Comparison of ENCODE assay signal across 23 mouse cellular contexts in the genomic region with DNA sequence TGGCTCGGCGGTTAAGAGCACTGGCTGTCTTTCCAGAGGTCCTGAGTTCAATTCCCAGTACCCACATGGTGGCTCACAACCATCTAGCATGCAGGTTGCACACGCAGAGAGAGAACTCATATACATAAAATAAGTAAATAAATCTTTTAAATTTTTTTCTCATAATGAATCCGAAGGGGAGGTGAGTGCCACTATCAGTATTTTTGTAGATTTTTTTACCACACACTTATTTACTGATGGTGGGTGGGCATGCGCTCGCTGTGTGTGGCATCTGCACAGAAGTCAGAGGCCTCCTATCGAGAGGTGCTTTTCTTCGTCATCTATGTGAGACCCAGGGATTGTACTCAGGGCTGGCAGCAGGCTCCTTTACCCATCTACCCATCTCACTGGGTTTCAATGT. TPM values are rescaled to one million over a fixed set of nuclear protein-coding genes. Genes with fewer than 3 reads are reported as not detected.
DNase-seq lines count a peak whose midpoint lies in the region; ATAC-seq lines count a peak whose summit lies in the region.
"Had no signal": no experiment of that assay in that cellular context is flagged by ENCODE, and none has a peak within 500 bp of the region (broad histone marks: within the 10 kb centered on the region; RNA-seq: fewer than 3 reads in every experiment).

No protein-coding gene starts in this region.

- no peak for ATAC-seq in cerebellum, adult (ENCODE audit: insufficient number of reproducible peaks, low FRiP score, low TSS enrichment)
- ATAC-seq in midbrain, embryonic 11.5 days (ENCODE audit: low FRiP score) = no peak
- no peak for ATAC-seq in midbrain, embryonic 16.5 days
- ATAC-seq: forebrain, embryonic 14.5 days; forebrain, embryonic 16.5 days had no signal

- no peaks in the 10 kb centered on the region for H3K9me3 ChIP-seq in midbrain, embryonic 11.5 days (ENCODE audit: control insufficient read depth, low read length)
- no peaks in the 10 kb centered on the region for H3K9me3 ChIP-seq in midbrain, embryonic 16.5 days (replicated peaks; ENCODE audit: control insufficient read depth, low read length, poor library complexity, severe bottlenecking)
- H3K9me3 ChIP-seq: embryonic facial prominence, embryonic 13.5 days; embryonic facial prominence, embryonic 15.5 days; forebrain, embryonic 10.5 days; forebrain, embryonic 12.5 days had no signal

- H3K27me3 ChIP-seq in midbrain, embryonic 11.5 days (ENCODE audit: control insufficient read depth, insufficient read depth, low read length) = 0 out of 2 replicates have a peak, but pooled peaks cover under 1% of the 10 kb centered on the region
- no peaks in the 10 kb centered on the region for H3K27me3 ChIP-seq in midbrain, embryonic 16.5 days (ENCODE audit: control insufficient read depth, insufficient read depth, low read depth, low read length)
- H3K27me3 ChIP-seq: embryonic facial prominence, embryonic 15.5 days had no signal

- peak; percentile 50 for DNase-seq in cerebellum, adult 9-11 months
- DNase-seq in kidney, adult 9 months = peak; percentile 12
- no peak for DNase-seq in kidney, postnatal 10 days
- DNase-seq in midbrain, embryonic 11.5 days (ENCODE audit: low spot score, missing footprints) = peak; percentile 74
- DNase-seq: adrenal gland, adult 2 months; adrenal gland, postnatal 10 days; adrenal gland, postnatal 25 days; cerebellum, adult 8-10 months; cerebellum, postnatal 14 days; cerebellum, postnatal 36 days; embryo, embryonic 11 days had no signal

- no peak overlapping the region for H3K4me3 ChIP-seq in midbrain, embryonic 11.5 days (ENCODE audit: low read depth, low read length)
- no peak overlapping the region for H3K4me3 ChIP-seq in midbrain, embryonic 16.5 days (ENCODE audit: low read depth, low read length)
- H3K4me3 ChIP-seq: embryonic facial prominence, embryonic 13.5 days; embryonic facial prominence, embryonic 15.5 days; erythroblast, embryonic 14.5 days; forebrain, embryonic 10.5 days; forebrain, embryonic 12.5 days had no signal

- H3K27ac ChIP-seq in midbrain, embryonic 11.5 days (ENCODE audit: low read depth, low read length) = no peak overlapping the region
- H3K27ac ChIP-seq in midbrain, embryonic 16.5 days (ENCODE audit: low read length) = no peak overlapping the region
- H3K27ac ChIP-seq: embryonic facial prominence, embryonic 13.5 days; embryonic facial prominence, embryonic 15.5 days; forebrain, embryonic 10.5 days; forebrain, embryonic 12.5 days had no signal

- H3K4me1 ChIP-seq in midbrain, embryonic 11.5 days (ENCODE audit: control insufficient read depth, insufficient read depth, low read length) = peaks cover 23% of the 10 kb centered on the region
- peaks cover 32% of the 10 kb centered on the region for H3K4me1 ChIP-seq in midbrain, embryonic 16.5 days (ENCODE audit: control insufficient read depth, insufficient read depth, low read length)

- no peaks in the 10 kb centered on the region for H3K36me3 ChIP-seq in midbrain, embryonic 11.5 days (ENCODE audit: control insufficient read depth, insufficient read depth, low read length)
- no peaks in the 10 kb centered on the region for H3K36me3 ChIP-seq in midbrain, embryonic 16.5 days (ENCODE audit: control insufficient read depth, insufficient read depth, low read length)
- H3K36me3 ChIP-seq: embryonic facial prominence, embryonic 15.5 days; forebrain, embryonic 10.5 days; forebrain, embryonic 12.5 days had no signal

- no peak overlapping the region for H3K9ac ChIP-seq in midbrain, embryonic 11.5 days (ENCODE audit: low read length)
- no peak overlapping the region for H3K9ac ChIP-seq in midbrain, embryonic 16.5 days (ENCODE audit: low read depth, low read length)
- H3K9ac ChIP-seq: embryonic facial prominence, embryonic 13.5 days; embryonic facial prominence, embryonic 15.5 days; forebrain, embryonic 12.5 days had no signal

- WGBS in midbrain, embryonic 11.5 days = 83% methylated on average over 8 of the region's 8 CpGs
- 86% methylated on average over 8 of the region's 8 CpGs for WGBS in midbrain, embryonic 16.5 days

- no peak overlapping the region for H3K4me2 ChIP-seq in midbrain, embryonic 11.5 days
- no peak overlapping the region for H3K4me2 ChIP-seq in midbrain, embryonic 16.5 days (ENCODE audit: low read length)
- H3K4me2 ChIP-seq: embryonic facial prominence, embryonic 13.5 days; embryonic facial prominence, embryonic 15.5 days; forebrain, embryonic 12.5 days had no signal

RNA-seq across cellular contexts. Expression of a gene that starts 2.8 kb away (rescaled TPM):
- 16.2 and 18.9 TPM in 2 replicates for polyA plus RNA-seq in midbrain, embryonic 11.5 days (2014; fragmentation: Nextera tagmentation; extraction: Ambion mirVana)
- polyA plus RNA-seq in midbrain, embryonic 16.5 days (2015; fragmentation: Nextera tagmentation; extraction: Ambion mirVana) = 32.3 and 32.7 TPM in 2 replicates

RNA-seq across cellular contexts. Expression of a gene that starts 19.1 kb away (rescaled TPM):
- polyA plus RNA-seq in midbrain, embryonic 11.5 days (2014; fragmentation: Nextera tagmentation; extraction: Ambion mirVana) = 7.3 and 7.7 TPM in 2 replicates
- polyA plus RNA-seq in midbrain, embryonic 16.5 days (2015; fragmentation: Nextera tagmentation; extraction: Ambion mirVana) = 18.3 and 18.5 TPM in 2 replicates

RNA-seq across cellular contexts. Expression of a gene that starts 21.3 kb away (rescaled TPM):
- not detected in 2 replicates for polyA plus RNA-seq in midbrain, embryonic 11.5 days (2014; fragmentation: Nextera tagmentation; extraction: Ambion mirVana)
- polyA plus RNA-seq in midbrain, embryonic 16.5 days (2015; fragmentation: Nextera tagmentation; extraction: Ambion mirVana) = not detected in 2 replicates
- polyA plus RNA-seq: adrenal gland, adult 2 months; brain, embryonic 14.5 days; C2C12; embryonic facial prominence, embryonic 11.5 days; embryonic facial prominence, embryonic 13.5 days; embryonic facial prominence, embryonic 15.5 days; erythroblast, embryonic 14.5 days; forebrain, embryonic 10.5 days; forebrain, embryonic 12.5 days; forebrain, embryonic 14.5 days; forebrain, embryonic 16.5 days had no signal

RNA-seq across cellular contexts. Expression of a gene that starts 58.0 kb away (rescaled TPM):
- 199 and 227 TPM in 2 replicates for polyA plus RNA-seq in midbrain, embryonic 11.5 days (2014; fragmentation: Nextera tagmentation; extraction: Ambion mirVana)
- 47.9 and 53.7 TPM in 2 replicates for polyA plus RNA-seq in midbrain, embryonic 16.5 days (2015; fragmentation: Nextera tagmentation; extraction: Ambion mirVana)
